Mouse (Mus musculus) neural tube, embryonic 10.5 days (tissue): ENCODE data around the gene Kdelr2.
"Not testable (repeated sequence)": the region's sequence is repeated elsewhere in the genome, so short reads cannot be mapped to it uniquely, and the experiment has no call there.

Source experiments
- DNase-seq: peaks from one replicate; pipeline ENCODE4 v3.0.0-alpha.2; 2017; ENCODE audit warnings: low spot score; ENCODE audit errors: extremely low spot score

Kdelr2 gene

GRCm38 (mm10) chr5:143403221-143404147 is at the start of gene Kdelr2:
Kdelr2 (plus strand) TSS chr5:143403838.
- peak; percentile 90 for DNase-seq

GRCm38 (mm10) chr5:143356017-143356416 is 47.6 kb upstream of the Kdelr2 start:
- no peak for DNase-seq

GRCm38 (mm10) chr5:143356686-143357388 is 46.8 kb upstream of the Kdelr2 start, which contains the start of gene Grid2ip:
Grid2ip (plus strand) TSS chr5:143357338.
- DNase-seq: no peak

- no peak for DNase-seq
These were observed 46.1 kb upstream of the Kdelr2 start for GRCm38 (mm10) chr5:143357564-143357963.

GRCm38 (mm10) chr5:143359263-143359662 is 44.4 kb upstream of the Kdelr2 start:
- DNase-seq: no peak

GRCm38 (mm10) chr5:143360000-143360399 is 43.6 kb upstream of the Kdelr2 start:
- no peak for DNase-seq

- DNase-seq: no peak
These were observed 42.2 kb upstream of the Kdelr2 start for GRCm38 (mm10) chr5:143361428-143361827.

GRCm38 (mm10) chr5:143363678-143364615 is 39.7 kb upstream of the Kdelr2 start:
- peak; percentile 68 for DNase-seq

GRCm38 (mm10) chr5:143367931-143368330 is 35.7 kb upstream of the Kdelr2 start:
- no peak for DNase-seq

GRCm38 (mm10) chr5:143369611-143370255 is 33.9 kb upstream of the Kdelr2 start:
- no peak for DNase-seq

GRCm38 (mm10) chr5:143370416-143371145 is 33.1 kb upstream of the Kdelr2 start:
- DNase-seq: no peak

- DNase-seq: no peak
These were observed 32.5 kb upstream of the Kdelr2 start for GRCm38 (mm10) chr5:143371146-143371510.

GRCm38 (mm10) chr5:143372818-143373217 is 30.8 kb upstream of the Kdelr2 start:
- no peak for DNase-seq

- DNase-seq: peak; percentile 76
These were observed 28.4 kb upstream of the Kdelr2 start for GRCm38 (mm10) chr5:143375242-143375641.

GRCm38 (mm10) chr5:143376156-143376555 is 27.5 kb upstream of the Kdelr2 start:
- no peak for DNase-seq

GRCm38 (mm10) chr5:143386797-143387621 is 16.6 kb upstream of the Kdelr2 start:
- peak; percentile 34 for DNase-seq

GRCm38 (mm10) chr5:143394184-143394583 is 9.5 kb upstream of the Kdelr2 start:
- DNase-seq: no peak

GRCm38 (mm10) chr5:143394966-143395365 is 8.7 kb upstream of the Kdelr2 start:
- not testable (repeated sequence) for DNase-seq

- DNase-seq: no peak
These were observed 8.0 kb upstream of the Kdelr2 start for GRCm38 (mm10) chr5:143395649-143396048.
